Mouse (Mus musculus) embryonic fibroblast, embryonic 13.5 days (primary cell): ENCODE results near the gene Nrk.
A peak's percentile ranks its signal among the peaks of the same experiment; 100 is the strongest.

Experiments used
- CTCF ChIP-seq: IDR thresholded peaks from 2 replicates; pipeline ENCODE4 v1.5.1; 2011; ENCODE audit warnings: mild to moderate bottlenecking, control low read depth, low read length, moderate library complexity, borderline replicate concordance; ENCODE audit not compliant: insufficient read depth
- POLR2A ChIP-seq: IDR thresholded peaks from 2 replicates; pipeline ENCODE4 v1.6.1; 2011; ENCODE audit warnings: low read depth, mild to moderate bottlenecking, control low read depth, low read length, moderate library complexity

- 0 out of 2 replicates have a peak, but pooled peaks have one; percentile 2 for TF ChIP-seq CTCF
- no peak for TF ChIP-seq POLR2A
These were observed 4.8 kb downstream of the Nrk start for GRCm38 (mm10) chrX:138919030-138919429.
